Mouse (Mus musculus) brain, embryonic 14.5 days (tissue): ENCODE results near the gene Mettl7a1. TPM values are rescaled to one million over a fixed set of nuclear protein-coding genes. Genes with fewer than 3 reads are reported as not detected.
"Not testable (repeated sequence)": the region's sequence is repeated elsewhere in the genome, so short reads cannot be mapped to it uniquely, and the experiment has no call there.

Source experiments
- DNase-seq: peaks from one replicate; pipeline ENCODE4 v3.0.0-alpha.2; 2011; ENCODE audit warnings: low read depth
- CTCF ChIP-seq: fragments of 200-500 bp; IDR thresholded peaks from 2 replicates; pipeline ENCODE4 v1.5.1; 2012; ENCODE audit warnings: inconsistent platforms, mild to moderate bottlenecking, moderate library complexity, borderline replicate concordance; ENCODE audit not compliant: insufficient read depth, insufficient read length; ENCODE audit errors: extremely low read depth
- POLR2A ChIP-seq: fragments of 200-500 bp; IDR thresholded peaks from 2 replicates; pipeline ENCODE4 v1.6.1; 2012; ENCODE audit warnings: mild to moderate bottlenecking, inconsistent platforms, borderline replicate concordance; ENCODE audit not compliant: poor library complexity, insufficient read depth, insufficient read length, severe bottlenecking; ENCODE audit errors: extremely low read depth
- polyA plus RNA-seq: library from polyadenylated mRNA; depleted of rRNA; stranded (reverse); fragments of >200 nt; gene quantifications from 2 replicates; pipeline ENCODE4 v1.2.3, GENCODE M21; 2012; rRNA removed

The Mettl7a1 gene
- polyA plus RNA-seq: 11.3 and 12.7 TPM in 2 replicates

DNA sequence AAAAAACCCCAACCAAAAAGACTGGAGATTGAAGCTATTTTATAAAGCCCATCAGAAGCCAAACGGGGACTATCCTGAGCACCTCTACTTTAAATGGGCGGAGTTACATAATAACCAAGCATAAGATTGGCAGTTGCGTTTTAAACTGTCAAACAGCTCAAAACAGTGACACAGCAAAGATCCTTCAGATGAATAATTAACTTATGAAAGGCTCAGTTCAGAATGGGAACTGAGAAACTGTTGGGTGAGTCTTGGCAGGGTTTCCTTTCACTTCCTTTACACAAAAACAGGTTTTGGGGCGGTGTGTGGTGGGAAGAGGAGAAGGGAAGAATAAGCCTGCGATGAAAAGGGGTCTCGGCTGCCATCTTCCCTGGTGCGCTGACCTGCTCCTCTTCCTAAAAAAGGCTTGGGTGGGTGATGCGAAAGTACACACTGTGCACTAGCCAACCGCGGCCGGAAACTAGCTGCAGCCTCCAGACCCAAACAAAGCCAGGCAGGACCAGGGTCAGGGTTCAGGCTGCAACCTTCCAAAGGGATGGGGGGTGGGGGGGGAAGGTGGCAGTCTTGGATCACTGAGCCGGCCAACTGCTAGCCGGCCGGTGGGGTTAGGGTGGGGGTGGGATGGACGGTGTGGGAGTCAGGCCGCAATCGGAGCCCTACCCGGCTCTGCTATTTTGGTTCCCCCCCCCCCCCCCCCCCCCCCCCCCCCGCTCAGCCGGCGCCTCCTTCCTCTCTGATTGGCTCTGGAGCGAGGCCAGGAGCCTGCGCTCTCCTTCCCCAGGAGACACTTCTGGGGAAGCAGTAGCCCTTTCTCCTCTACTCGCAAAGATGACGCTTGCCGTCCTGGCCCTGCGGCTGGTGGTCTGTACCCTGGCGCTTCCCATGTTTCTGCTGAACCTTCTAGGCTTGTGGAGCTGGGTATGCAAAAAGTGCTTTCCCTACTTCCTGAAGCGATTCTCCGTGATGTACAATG lies at the start of gene Mettl7a1:
Gene Mettl7a1, plus strand, starts transcription at position 122 of the 973 bp plus-strand sequence.
- no peak; the same call in 1 of the 2 replicates for TF ChIP-seq POLR2A
- TF ChIP-seq CTCF: no peak

GRCm38 (mm10) chr15:100256386-100256785 lies 47.6 kb upstream of the Mettl7a1 start:
- no peak for DNase-seq
- TF ChIP-seq POLR2A (no peak), CTCF (no peak)

More for the DNA sequence above, at the start of gene Mettl7a1:
- DNase-seq: peak; percentile 92

- TF ChIP-seq POLR2A: no peak
- TF ChIP-seq CTCF: no peak
- no peak for DNase-seq
These were observed 46.6 kb upstream of the Mettl7a1 start for GRCm38 (mm10) chr15:100257305-100257704.

DNA sequence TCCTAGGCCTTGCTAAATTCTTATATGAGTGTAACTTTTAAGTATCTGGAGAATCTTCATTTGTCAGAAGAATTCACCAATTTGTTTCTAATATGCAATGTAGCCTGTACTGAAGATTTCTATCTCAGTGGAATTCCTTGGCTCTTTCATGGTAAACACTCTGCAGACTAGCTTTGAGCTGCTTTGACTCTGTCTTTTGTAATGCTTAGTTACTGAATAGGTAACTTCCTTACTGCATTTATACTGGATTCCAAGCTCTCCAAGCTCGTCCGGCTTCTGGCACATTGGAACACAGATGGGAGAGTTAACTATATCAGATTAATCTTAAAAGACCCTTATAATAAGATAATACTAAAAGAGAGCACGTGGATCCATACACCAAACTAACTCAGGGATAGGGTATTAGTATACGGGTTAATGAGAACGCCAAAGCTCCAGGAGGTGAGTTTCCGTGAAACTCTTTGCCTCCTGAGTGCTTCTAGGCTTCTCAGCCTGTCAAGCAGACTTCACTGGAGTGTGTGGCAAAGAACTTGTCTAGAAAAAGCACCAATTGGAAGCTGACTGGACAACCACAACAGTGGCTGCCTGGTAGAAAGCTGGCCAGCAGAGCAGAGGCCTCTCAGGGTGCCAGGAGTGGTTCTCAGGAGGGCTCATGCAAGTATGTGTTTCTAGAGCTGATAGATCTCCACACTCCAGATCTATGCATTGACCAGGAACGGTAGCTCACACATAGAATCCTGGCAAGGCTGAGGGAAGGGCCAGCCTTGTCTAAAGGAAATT lies 45.1 kb upstream of the Mettl7a1 start:
- DNase-seq: no peak

GRCm38 (mm10) chr15:100260351-100260750 lies 43.6 kb upstream of the Mettl7a1 start:
- not testable (repeated sequence) for DNase-seq

More for the DNA sequence above, 45.1 kb upstream of the Mettl7a1 start:
- TF ChIP-seq POLR2A (no peak), CTCF (no peak)

DNA sequence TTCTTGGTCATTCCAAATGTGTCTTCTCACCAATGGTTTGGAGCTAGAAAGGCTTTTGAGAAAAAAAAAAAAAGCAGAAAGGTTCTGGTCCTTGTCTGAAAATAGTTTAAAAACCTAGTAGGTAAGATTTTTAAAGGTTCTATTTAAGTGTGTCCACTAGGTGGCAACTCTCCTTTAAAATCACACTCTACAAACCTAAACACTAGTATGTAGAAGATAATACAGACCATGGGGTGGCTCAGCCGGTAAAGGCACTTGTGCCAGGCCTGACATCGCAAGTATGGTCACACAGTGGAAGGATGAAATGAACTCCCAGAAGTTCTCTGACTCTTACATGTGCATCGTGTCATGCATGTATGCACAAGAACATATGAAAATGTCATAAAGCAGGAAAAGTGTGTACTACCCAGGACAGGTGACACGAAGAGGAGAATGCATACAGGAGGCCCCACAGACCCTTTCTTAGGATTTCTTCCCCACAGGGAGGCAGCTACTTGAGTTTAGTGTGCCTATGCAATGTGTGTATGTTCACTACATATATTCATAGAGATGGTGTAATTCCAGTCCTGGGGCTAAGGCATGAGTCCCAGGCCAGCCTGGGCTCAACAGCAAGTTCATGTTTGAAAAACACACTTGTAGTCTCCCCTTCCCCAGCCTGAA lies 40.6 kb upstream of the Mettl7a1 start:
- peak; percentile 65 for DNase-seq
- no peak for TF ChIP-seq CTCF
- no peak for TF ChIP-seq POLR2A

DNA sequence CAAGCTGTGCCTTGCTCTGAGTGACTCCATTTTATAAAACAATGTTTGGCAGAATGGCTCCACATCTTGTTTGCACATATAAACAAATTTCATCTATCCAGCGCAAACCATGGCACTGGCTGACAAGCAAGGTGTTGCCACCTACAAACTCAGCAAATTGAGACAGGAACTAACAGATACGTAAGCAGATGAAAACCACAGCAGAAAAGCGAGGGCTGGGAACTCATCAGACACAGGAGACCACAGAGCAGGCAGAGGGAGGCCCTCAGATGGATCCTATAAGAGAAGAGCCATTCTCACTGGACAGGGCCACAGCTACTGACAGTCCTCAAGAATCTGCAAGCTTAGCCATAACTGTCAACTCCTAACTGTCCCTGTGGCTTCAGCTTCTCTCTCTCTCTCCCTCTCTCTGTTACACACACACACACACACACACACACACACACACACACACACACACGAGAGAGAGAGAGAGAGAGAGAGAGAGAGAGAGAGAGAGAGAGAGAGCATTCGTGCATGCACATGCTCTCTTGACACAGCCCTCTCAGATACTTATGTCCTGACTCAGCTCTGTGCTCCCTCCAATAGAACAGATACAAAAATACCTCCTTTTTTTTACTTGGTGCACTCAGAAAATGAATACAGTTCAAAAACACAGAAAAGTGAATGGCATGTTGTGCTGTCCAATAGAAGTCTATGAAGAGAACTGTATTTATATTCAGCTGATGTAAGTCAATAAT lies 38.2 kb upstream of the Mettl7a1 start:
- no peak for DNase-seq
- TF ChIP-seq POLR2A (no peak), CTCF (no peak)

DNA sequence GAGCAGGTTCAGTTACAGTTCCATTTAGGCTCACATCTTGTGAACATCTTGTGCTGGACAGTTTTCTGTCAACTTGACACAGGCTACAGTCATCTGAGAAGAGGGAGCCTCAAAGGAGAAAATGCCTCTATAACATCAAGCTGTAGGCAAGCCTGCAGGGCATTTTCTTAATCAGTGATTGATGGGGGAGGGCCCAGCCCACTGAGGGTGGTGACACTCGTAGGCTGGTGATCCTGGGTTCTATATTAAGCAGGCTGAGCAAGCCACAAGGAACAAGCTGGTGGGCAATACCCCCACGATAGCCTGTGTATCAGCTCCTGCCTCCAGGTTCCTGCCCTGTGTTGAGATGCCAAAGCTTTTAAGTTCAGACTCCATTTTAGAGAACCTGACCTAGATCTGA lies 35.0 kb upstream of the Mettl7a1 start:
- DNase-seq: no peak
- TF ChIP-seq CTCF: no peak
- TF ChIP-seq POLR2A: no peak

GRCm38 (mm10) chr15:100269776-100270175 lies 34.2 kb upstream of the Mettl7a1 start:
- DNase-seq: no peak
- TF ChIP-seq CTCF: no peak
- TF ChIP-seq POLR2A: no peak

- DNase-seq: not testable (repeated sequence)
These were observed 33.3 kb upstream of the Mettl7a1 start for GRCm38 (mm10) chr15:100270609-100271008.

DNA sequence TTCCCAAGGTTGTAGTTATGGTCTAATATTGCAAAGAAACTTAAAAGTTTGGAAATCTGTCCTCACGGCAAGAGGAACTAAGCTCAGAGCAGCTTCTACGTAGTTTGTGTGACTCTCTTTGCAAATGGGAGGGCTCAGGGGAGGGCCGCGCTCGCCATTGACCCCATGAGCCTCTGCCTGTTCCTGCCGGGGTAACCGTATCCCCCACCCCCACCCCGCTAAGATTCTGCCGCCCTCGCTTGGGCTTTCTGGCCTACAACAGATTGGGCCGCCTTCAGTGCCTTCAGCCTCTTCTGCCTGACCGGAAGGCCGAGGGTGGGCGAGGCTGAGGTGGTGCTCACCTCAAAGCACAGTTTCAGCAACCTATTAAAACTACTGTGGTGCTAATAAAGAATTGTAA lies 32.5 kb upstream of the Mettl7a1 start:
- DNase-seq: no peak
- no peak for TF ChIP-seq POLR2A
- no peak for TF ChIP-seq CTCF

GRCm38 (mm10) chr15:100273791-100274308 lies 30.1 kb upstream of the Mettl7a1 start:
- DNase-seq: not testable (repeated sequence)
